Mouse (Mus musculus) limb, embryonic 15.5 days (tissue): ENCODE data around the gene Krt90. TPM values are rescaled to one million over a fixed set of nuclear protein-coding genes. Genes with fewer than 3 reads are reported as not detected.

Experiments used
- ATAC-seq: fragments of 200-750 bp; cut with Nextera tagmentation; 2 replicates; pipeline ENCODE4 v1.8.0; 2017; ENCODE audit warnings: low read depth, moderate TSS enrichment; ENCODE audit not compliant: insufficient number of reproducible peaks, low FRiP score, low TSS enrichment
- H3K27ac ChIP-seq: fragments of 300-500 bp; sonication (generic); 2 replicates; pipeline ENCODE4 v1.5.1; 2015; ENCODE audit warnings: moderate library complexity, mild to moderate bottlenecking, inconsistent platforms
- H3K27me3 ChIP-seq: fragments of 300-500 bp; sonication (generic); 2 replicates; pipeline ENCODE4 v1.6.1; 2015; ENCODE audit warnings: inconsistent platforms
- H3K36me3 ChIP-seq: fragments of 300-500 bp; sonication (generic); 2 replicates; pipeline ENCODE4 v1.6.1; 2015; ENCODE audit warnings: inconsistent platforms
- H3K4me1 ChIP-seq: fragments of 300-500 bp; sonication (generic); 2 replicates; pipeline ENCODE4 v1.6.1; 2015; ENCODE audit warnings: inconsistent platforms
- H3K4me2 ChIP-seq: fragments of 300-500 bp; sonication (generic); 2 replicates; pipeline ENCODE4 v1.6.1; 2015; ENCODE audit warnings: mild to moderate bottlenecking, inconsistent platforms
- H3K4me3 ChIP-seq: fragments of 300-500 bp; sonication (generic); 2 replicates; pipeline ENCODE4 v1.5.1; 2015; ENCODE audit warnings: mild to moderate bottlenecking, inconsistent platforms
- H3K9ac ChIP-seq: fragments of 300-500 bp; sonication (generic); 2 replicates; pipeline ENCODE4 v1.6.1; 2015; ENCODE audit warnings: inconsistent platforms
- H3K9me3 ChIP-seq: fragments of 300-500 bp; sonication (generic); 2 replicates; pipeline ENCODE4 v1.6.1; 2016; ENCODE audit warnings: inconsistent platforms
- WGBS: fragments of 180-500 bp; shearing (Covaris S2); methylation state at CpG from one replicate; pipeline ENCODE4 v1.1.7; 2015; 5-methylcytosine and 5-hydroxymethylcytosine counted together
- microRNA-seq: library from miRNA; unstranded; fragments of <30 nt; microRNA quantifications from one replicate; pipeline ENCODE4, GENCODE M21; 2016
- polyA plus RNA-seq: library from polyadenylated mRNA; unstranded; fragments of >200 nt; fragmentation: Nextera tagmentation; extraction: Ambion mirVana; gene quantifications from 2 replicates; pipeline ENCODE4 v1.2.1, GENCODE M21; 2015

Gene Krt90
- polyA plus RNA-seq, 1 experiment from 2014 or later = 1.2 TPM

- Histone ChIP-seq H3K9ac (no peak overlapping the region), H3K27ac (no peak overlapping the region), H3K4me3 (no peak overlapping the region), H3K4me2 (no peak overlapping the region), H3K36me3 (no peaks in the 10 kb centered on the region), H3K27me3 (0 out of 2 replicates have a peak, but pooled peaks cover 3% of the 10 kb centered on the region), H3K4me1 (no peaks in the 10 kb centered on the region), H3K9me3 (no peaks in the 10 kb centered on the region)
- ATAC-seq = no peak
- WGBS = 52% methylated on average over 14 of the region's 14 CpGs
Observed at GRCm38 (mm10) chr15:101506896-101507758, 55.6 kb downstream of the Krt90 start.

Small RNA genes within 50 kb of the gene (microRNA-seq; reads per million reads assigned to microRNA genes)
- not detected for gene Gm44393
- not detected for gene Gm44460

Other genes starting within 250 kb of the Krt90 start
- gene Krt80, start 192.8 kb downstream of the Krt90 start, polyA plus RNA-seq = 22.6 and 25.3 TPM in 2 replicates
- gene Krt7, start 151.9 kb downstream of the Krt90 start, polyA plus RNA-seq = 162 and 164 TPM in 2 replicates
- gene Krt87, start 124.1 kb downstream of the Krt90 start, polyA plus RNA-seq = 3.0 and 3.6 TPM in 2 replicates
- not detected in 2 replicates for gene Krt88, start 115.2 kb downstream of the Krt90 start, polyA plus RNA-seq
- 0.35 and 1.3 TPM in 2 replicates for gene Krt81, start 99.2 kb downstream of the Krt90 start, polyA plus RNA-seq
- 0.27 and 0.28 TPM in 2 replicates for gene Krt86, start 89.5 kb downstream of the Krt90 start, polyA plus RNA-seq
- 0.58 and 1.7 TPM in 2 replicates for gene Krt83, start 71.4 kb downstream of the Krt90 start, polyA plus RNA-seq
- gene Gm49425, start 45.7 kb downstream of the Krt90 start, polyA plus RNA-seq = 4.4 and 6.7 TPM in 2 replicates
- gene Krt84, start 30.1 kb downstream of the Krt90 start, polyA plus RNA-seq = 54.7 and 75.1 TPM in 2 replicates
- gene Krt82, start 12.3 kb downstream of the Krt90 start, polyA plus RNA-seq = not detected in 2 replicates
- gene Krt75, start 11.0 kb upstream of the Krt90 start, polyA plus RNA-seq = 2.0 and 2.8 TPM in 2 replicates
- not detected in 2 replicates for gene Gm5414, start 65.2 kb upstream of the Krt90 start, polyA plus RNA-seq
- gene Gm5478, start 84.4 kb upstream of the Krt90 start, polyA plus RNA-seq = not detected in 2 replicates
- gene Krt6b, start 117.3 kb upstream of the Krt90 start, polyA plus RNA-seq = 5.0 and 8.8 TPM in 2 replicates
- gene Krt6a, start 131.4 kb upstream of the Krt90 start, polyA plus RNA-seq = 290 and 312 TPM in 2 replicates
- gene Krt5, start 149.9 kb upstream of the Krt90 start, polyA plus RNA-seq = 841 and 914 TPM in 2 replicates
- not detected in 2 replicates for gene Krt71, start 180.2 kb upstream of the Krt90 start, polyA plus RNA-seq
- gene Krt72, start 223.5 kb upstream of the Krt90 start, polyA plus RNA-seq = 0.27 and 0.63 TPM in 2 replicates
- gene Krt73, start 239.4 kb upstream of the Krt90 start, polyA plus RNA-seq = 0.09 TPM in 1 of 2 replicates, not detected in the other